Mouse (Mus musculus): ENCODE data around the gene Prkcb.

- no peak for TF ChIP-seq POLR2A (IDR thresholded peaks at IDR 0.05; ENCODE audit: low read depth, low read length)
- TF ChIP-seq CTCF (IDR thresholded peaks at IDR 0.05; ENCODE audit: borderline replicate concordance, insufficient read depth, low read length), result no peak
Measured at GRCm38 (mm10) chr7:122387896-122388295, 99.3 kb downstream of the Prkcb start.

Measured in embryonic fibroblast, embryonic 13.5 days (primary cell).